Mouse (Mus musculus) ovary, postnatal 10 days (tissue): Measurements from ENCODE around the gene Mnat1.

Source experiments
- DNase-seq: peaks from one replicate; pipeline ENCODE4 v3.0.0; 2022; ENCODE audit warnings: low spot score

Mnat1 gene

GRCm38 (mm10) chr12:73317706-73318686 lies 194.5 kb downstream of the Mnat1 start:
- no peak for DNase-seq
